Mouse (Mus musculus) left cerebral cortex, postnatal 36 days (tissue): ENCODE data around the gene Filip1l. TPM values are rescaled to one million over a fixed set of nuclear protein-coding genes. Genes with fewer than 3 reads are reported as not detected.

Experiments
- DNase-seq, 2 experiments: peaks; one replicate each; pipeline ENCODE4 v3.0.0; 2021 to 2022; ENCODE audit warnings: low spot score in 2 of 2, mixed read lengths in 1 of 2
- intact Hi-C: fragments of 180-260 bp; cut with DNase I; formaldehyde crosslinking; loops from one replicate; pipeline ENCODE4 v1.15.1; 2025
- total RNA-seq, 2 experiments: library from RNA; stranded (reverse); gene quantifications; 2 replicates each; pipeline ENCODE4 v1.2.3; 2021

Gene Filip1l
- 1 to 10 TPM; 3.0 to 4.0 TPM for total RNA-seq

DNA sequence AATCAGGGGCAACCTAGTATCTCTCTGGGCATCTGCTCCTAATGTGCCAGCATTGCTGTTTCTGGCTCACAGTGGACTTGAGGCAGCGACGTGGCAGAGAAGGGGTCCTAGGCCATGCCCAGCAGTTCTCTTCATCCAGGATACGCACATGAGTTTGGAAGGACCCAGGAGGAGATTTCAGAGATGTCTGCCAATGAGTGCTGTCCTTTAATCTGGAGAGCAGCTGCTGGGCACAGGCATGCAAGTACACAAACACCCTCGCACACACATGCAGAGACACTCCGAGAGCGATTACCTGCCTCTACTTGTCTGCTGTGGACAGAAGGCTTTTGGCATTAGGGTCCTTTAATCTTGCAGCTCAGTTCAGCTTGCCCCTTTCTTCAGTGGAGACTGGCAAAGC, at the start of gene Filip1l:
Gene Filip1l, plus strand, starts transcription at position 343 of the 400 bp plus-strand sequence.
- intact Hi-C loops: no loop called here
- no peak for DNase-seq

DNA sequence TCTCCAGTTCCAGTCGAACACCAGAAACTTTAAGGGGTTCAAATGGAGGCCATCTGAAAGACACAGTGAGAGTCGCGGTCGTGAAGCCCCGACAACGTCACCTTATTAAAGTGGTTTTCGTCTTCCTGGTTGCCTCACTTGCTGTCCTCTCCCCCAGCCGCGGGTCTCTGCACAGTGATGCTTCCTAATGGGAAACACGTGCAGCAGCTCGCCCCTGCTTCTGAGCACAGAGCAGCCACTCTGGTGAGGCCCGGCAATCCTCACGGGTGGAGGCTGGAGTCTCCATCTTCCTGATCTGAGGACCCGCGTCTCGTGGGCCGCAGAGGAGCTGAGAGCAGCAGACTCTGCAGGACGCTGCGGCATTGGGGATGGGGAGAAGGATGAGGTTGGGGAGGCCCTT, 49.2 kb upstream of the Filip1l start:
- DNase-seq: no peak
- intact Hi-C loops: no loop called here

- no peak for DNase-seq
- intact Hi-C loops: no loop called here
Observed at GRCm38 (mm10) chr16:57305463-57305862, 47.4 kb upstream of the Filip1l start.

DNA sequence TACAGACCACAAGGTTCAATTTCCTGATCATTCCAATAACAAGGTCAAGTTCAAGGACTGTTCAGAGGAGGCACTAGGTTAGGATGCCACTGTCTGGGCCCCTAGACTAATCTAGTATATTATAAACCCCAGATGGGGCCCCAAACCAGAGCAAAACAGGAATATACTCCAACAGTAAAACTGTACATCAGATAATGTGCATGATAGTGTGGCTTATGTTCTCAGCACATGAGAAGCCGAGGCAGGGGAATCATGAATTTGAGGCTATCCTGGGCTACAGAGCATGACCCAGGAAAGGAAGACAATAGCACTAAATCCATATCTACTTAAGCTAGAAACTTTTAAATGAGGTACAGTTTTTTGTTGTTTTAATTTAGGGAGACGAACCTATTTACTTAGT, 40.8 kb upstream of the Filip1l start:
- DNase-seq: no peak
- intact Hi-C loops: no loop called here

- intact Hi-C loops: no loop called here
Observed at GRCm38 (mm10) chr16:57313487-57313886, 39.4 kb upstream of the Filip1l start.

GRCm38 (mm10) chr16:57314236-57314635, 38.7 kb upstream of the Filip1l start:
- no peak for DNase-seq
- intact Hi-C loops: no loop called here

More at GRCm38 (mm10) chr16:57313487-57313886, 39.4 kb upstream of the Filip1l start:
- no peak for DNase-seq

DNA sequence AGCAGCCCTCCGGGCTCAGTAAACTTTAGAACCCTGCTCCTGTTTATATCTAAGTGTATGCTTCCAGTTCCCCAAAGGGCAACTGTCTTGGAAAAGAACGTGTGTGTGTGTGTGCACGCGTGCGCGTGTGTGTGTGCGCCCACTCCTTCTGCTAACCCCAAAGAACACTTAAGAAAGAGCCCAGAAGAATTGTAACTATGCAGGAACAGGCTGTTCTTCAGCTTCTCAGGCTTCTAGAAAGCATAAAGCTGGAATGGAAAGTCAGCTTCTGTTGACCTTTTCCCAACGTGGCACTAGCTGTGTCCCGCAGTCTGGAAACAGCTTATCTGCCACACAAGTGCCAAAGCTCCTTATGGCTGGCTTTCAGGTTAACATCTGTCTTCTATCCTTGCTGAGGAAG, 37.9 kb upstream of the Filip1l start:
- DNase-seq: no peak
- intact Hi-C loops: no loop called here

GRCm38 (mm10) chr16:57317127-57317526, 35.8 kb upstream of the Filip1l start:
- no peak for DNase-seq

DNA sequence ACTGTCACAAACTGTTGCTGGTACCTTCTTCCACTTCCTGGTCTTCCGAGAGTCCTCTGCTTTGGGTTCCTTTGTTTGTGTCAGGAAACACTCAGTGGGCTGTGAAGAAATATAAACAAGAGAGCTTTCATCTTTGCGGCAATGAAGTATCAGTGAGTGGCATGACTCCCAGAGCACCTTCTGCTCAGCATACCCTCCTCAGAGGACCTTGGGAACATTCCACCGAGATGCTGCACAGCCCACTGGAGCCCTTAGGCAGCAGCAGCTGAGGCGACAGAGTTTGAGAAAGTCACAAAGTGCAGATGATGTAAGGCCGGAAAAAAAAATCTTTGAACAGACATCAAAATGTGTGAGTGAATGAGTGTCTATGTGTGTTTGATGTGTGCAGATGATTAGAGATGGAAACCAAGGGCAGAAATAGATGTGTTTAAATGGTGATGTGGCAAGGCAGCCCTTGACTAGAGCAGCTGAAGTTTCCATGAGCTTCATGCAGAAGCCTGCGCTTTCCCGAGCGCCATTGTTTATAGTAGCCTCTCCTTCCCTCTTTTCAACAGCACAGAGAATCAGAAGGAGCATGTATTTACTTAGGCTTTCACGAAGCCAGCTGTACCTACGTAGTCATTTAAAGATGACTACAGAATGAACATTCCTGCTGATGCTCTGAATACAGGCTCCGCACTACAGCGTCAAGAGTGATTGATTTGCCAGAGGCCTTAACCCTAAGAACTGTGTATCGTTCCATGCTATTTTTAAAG, 34.8 kb upstream of the Filip1l start:
- intact Hi-C loops: no loop called here
- DNase-seq: no peak

More at GRCm38 (mm10) chr16:57317127-57317526, 35.8 kb upstream of the Filip1l start:
- intact Hi-C loops: no loop called here

- intact Hi-C loops: no loop called here
- no peak for DNase-seq
Observed at GRCm38 (mm10) chr16:57318637-57319125, 34.2 kb upstream of the Filip1l start.

DNA sequence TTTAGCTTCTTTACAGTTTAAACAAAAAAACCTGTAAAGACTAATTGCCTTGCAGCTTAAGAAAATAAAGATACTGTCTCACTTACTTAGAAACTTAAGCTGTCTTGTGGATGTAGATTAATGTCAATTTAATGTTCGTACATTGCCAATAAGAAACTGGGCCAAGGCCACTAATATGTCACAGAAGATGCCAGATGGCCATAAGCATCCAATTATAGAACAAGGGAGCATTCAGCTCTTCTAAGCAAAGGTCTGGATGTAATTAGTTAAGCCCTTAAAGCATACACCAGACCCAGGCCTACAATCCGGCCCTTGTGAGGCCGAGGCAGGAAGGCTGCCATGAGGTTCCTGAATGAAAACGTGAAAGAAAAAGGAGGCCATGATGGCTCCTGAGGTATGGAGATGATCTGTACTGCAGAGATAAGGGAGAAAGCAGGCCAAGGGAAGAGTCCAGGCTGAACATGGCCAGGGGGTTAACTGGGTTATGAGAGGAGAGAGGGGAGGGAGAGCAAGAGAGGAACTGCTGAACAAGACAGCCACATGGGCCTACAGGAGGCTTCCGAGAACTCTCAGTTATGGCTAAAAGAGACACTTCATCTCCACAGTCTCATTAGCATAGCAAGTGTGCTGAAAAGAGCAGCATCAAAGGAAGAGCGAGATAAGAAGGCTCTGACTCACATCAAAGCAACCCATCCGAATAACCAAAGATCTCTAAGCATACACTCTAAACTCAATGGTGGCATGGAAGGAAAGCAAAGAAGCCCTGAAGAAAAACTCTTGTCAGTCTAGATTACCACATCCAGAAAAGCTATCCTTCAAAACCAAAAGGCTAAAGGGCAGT, 33.4 kb upstream of the Filip1l start:
- intact Hi-C loops: no loop called here
- no peak for DNase-seq

GRCm38 (mm10) chr16:57326996-57327395, 25.9 kb upstream of the Filip1l start:
- intact Hi-C loops: no loop called here

DNA sequence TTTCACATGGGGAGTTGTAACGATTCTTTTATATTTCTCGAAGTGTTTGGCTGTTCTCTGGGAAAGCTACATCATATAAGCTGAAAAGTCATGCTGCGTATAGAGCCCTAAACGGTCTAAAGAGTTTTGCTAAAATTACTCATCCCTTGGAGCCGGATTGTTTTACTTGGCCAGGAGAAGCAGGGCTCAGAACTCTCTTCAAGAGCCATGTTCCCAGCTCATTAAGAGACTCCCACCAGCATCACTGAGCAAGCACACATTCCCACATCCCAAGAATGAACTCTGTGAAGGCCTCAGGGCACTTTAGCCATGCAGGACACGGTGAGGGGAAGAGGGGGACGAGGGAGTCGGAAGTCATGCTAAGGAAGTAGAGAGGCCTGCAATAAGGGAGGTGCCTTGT, 23.9 kb upstream of the Filip1l start:
- intact Hi-C loops: no loop called here

More at GRCm38 (mm10) chr16:57326996-57327395, 25.9 kb upstream of the Filip1l start:
- DNase-seq: no peak

GRCm38 (mm10) chr16:57330111-57330510, 22.8 kb upstream of the Filip1l start:
- intact Hi-C loops: no loop called here
- DNase-seq: no peak

More for the DNA sequence above, 23.9 kb upstream of the Filip1l start:
- no peak for DNase-seq

- intact Hi-C loops: no loop called here
- DNase-seq: no peak
Observed at GRCm38 (mm10) chr16:57332301-57332700, 20.6 kb upstream of the Filip1l start.

DNA sequence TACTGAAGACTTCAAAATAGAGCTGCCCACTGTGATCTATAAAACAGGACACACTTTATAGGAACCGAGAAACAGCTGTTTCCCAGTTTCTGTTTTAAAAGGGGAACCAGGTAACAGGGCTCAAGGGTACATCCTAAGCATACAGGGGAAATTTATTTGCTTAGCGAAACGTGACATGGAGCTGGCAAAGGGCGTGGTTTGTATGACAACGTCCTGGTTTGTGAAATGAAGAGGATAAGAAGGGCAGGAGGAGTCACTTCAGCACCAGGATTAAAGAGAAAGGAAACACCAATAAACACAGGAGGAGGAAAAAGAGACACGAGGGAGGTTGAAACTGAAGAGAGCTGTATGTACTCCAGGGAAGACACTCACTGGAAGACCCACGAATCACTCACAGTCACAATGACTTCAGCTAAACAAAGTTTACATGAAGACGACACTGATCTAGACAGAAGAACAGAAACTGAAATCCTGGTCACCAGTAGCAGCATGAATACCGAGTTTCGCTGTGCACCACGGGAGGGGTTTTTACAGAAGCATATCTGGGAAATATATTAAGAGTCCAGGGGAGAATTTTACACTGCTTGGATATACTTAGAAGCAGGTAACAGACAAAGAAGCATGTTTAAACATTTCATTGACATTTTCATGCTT, 16.0 kb upstream of the Filip1l start:
- intact Hi-C loops: no loop called here

GRCm38 (mm10) chr16:57339765-57340612, 12.9 kb upstream of the Filip1l start:
- intact Hi-C loops: no loop called here
- DNase-seq: no peak

More for the DNA sequence above, 16.0 kb upstream of the Filip1l start:
- no peak for DNase-seq

- intact Hi-C loops: no loop called here
- no peak for DNase-seq
Observed at GRCm38 (mm10) chr16:57340613-57340898, 12.3 kb upstream of the Filip1l start.

- DNase-seq: no peak
- intact Hi-C loops: no loop called here
Observed at GRCm38 (mm10) chr16:57346258-57346657, 6.6 kb upstream of the Filip1l start.
